Mouse (Mus musculus): Measurements from ENCODE around the gene Enkd1. TPM values are rescaled to one million over a fixed set of nuclear protein-coding genes. Genes with fewer than 3 reads are reported as not detected.

Gene Enkd1
- polyA plus RNA-seq, 1 experiment, result 19.9 TPM

DNA sequence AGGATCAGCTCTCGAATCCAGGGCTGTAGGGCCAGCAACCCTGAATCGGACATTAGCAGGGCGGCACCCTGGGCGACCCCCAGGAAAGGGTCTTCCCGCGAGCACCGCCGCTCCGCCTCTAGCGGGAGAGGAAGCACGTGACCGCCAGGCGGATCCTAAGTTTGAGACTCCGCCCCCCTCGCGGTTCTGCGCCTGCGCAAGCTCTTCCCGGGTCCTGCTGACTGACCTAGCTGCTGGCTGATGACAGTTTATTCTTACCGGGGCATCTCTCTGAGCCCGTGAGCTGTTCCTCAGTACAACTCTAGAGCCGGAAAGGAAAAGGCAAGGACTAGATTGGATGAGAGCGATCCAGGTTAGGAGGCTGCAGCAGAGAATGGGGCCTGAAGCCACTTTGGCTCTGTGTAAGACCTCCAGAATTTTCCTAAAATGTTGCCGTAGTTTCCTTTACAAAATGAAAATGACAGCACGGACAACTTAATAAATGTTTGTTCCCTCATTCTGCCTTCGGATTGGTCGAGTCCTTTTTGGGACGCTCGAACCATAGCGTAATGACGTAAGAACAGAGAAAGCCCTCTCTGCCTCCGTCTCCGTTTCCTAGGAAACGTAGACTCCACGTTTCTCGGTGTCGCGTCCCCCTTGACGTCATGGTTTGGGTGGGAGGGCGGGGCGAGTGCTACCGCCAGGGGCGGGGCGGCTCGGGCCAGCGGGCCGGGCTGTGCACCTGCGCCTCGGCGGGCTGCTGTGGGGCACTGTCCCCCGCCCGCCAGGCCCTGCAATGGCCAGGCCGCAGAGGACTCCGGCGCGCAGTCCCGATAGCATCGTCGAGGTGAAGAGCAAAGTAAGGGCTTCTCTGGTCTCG, 6.8 kb downstream of the Enkd1 start, which contains the start of the genes Acd and Pard6a:
TSS of gene Acd (minus strand) at position 137 of the 859 bp plus-strand sequence.
TSS of gene Pard6a (plus strand) at position 183 of the 859 bp plus-strand sequence.
- TF ChIP-seq POLR2A (IDR thresholded peaks at IDR 0.05; ENCODE audit: borderline replicate concordance, extremely low read depth, insufficient read depth, insufficient read length, poor library complexity, severe bottlenecking), result peak; percentile 75; the same call in 1 of the 2 replicates
- TF ChIP-seq CTCF (IDR thresholded peaks at IDR 0.05; ENCODE audit: borderline replicate concordance, extremely low read depth, insufficient read depth, insufficient read length), result no peak
- peak; percentile 98 for DNase-seq (ENCODE audit: low read depth)

DNA sequence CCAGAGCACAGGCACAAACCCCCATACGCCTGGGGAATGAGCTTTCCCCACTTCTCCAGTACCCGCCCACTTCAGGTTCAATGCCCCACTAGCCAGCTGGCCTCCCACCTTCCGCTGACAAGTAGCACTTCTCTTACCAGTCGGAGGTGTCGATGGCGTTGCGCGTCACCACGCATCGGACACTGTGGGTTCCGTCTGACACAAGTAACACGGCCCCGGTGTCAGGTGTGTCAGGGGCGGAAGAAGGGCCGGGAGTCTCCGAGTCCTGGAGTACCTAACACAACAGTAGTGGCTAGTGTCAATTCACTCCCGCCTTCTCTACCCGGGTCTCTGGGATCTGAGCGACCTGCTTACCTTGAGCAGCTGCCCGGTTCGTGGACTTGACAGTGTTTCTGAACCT, 7.4 kb downstream of the Enkd1 start:
- no peak for TF ChIP-seq CTCF (IDR thresholded peaks at IDR 0.05; ENCODE audit: borderline replicate concordance, extremely low read depth, insufficient read depth, insufficient read length)
- no peak for TF ChIP-seq POLR2A (IDR thresholded peaks at IDR 0.05; ENCODE audit: borderline replicate concordance, extremely low read depth, insufficient read depth, insufficient read length, poor library complexity, severe bottlenecking)
- no peak for DNase-seq (ENCODE audit: low read depth)

DNA sequence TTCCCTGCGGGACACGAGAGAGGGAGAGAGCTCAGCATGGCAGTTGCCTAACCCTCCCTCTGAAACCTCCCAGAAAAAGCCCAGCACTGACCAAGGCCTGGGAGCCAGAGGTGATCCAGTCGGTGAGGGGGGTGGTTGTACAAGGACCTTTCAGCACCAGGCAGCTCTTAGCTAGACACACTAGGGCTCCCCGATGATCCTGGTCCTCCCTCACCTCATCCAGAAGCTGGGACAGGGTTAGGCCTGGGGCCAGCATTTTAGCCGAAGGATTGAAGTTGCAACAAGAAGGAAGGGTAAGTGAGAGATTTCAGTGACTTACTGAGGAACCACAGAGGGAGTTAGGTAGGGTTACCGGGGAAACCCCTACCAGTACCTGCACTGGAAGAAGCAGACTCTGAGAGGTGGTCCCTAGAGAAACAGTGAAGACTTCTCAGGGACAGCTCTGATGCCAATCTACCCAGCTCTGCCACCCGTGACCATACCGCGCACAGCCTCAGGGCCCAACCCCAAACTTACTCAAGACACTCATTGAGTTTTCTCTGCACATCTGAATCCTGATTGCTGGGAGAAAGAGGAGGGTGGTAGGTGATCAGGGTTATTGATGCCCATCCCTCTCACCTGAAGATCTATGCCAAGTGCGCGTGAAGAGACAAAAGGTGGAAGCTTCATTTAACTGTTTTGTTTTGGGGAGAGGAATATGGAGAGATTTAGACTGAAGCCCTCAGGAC, 8.4 kb downstream of the Enkd1 start:
- no peak for TF ChIP-seq CTCF (IDR thresholded peaks at IDR 0.05; ENCODE audit: borderline replicate concordance, extremely low read depth, insufficient read depth, insufficient read length)
- no peak for TF ChIP-seq POLR2A (IDR thresholded peaks at IDR 0.05; ENCODE audit: borderline replicate concordance, extremely low read depth, insufficient read depth, insufficient read length, poor library complexity, severe bottlenecking)
- DNase-seq (ENCODE audit: low read depth), result no peak

DNA sequence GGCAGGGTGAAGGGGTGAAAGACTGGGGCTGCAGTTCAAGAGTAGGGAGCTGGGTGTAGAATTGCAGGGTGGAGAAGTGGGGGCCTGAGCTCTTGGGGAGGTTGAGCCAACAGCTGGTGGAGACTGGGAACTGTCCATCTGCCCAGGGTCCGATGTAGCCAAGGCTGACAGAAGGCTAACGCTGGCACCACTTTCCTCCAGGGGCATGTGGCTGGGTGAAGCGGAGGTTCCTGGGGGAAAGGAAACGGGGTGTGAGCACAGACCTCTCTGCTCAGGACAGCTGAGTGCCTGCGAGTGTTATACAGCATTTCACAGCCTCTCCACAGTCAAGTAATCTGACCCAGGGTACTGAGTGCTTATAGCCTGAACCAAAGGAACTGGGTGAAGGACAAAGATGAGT, 9.3 kb downstream of the Enkd1 start:
- no peak for DNase-seq (ENCODE audit: low read depth)
- TF ChIP-seq CTCF (IDR thresholded peaks at IDR 0.05; ENCODE audit: borderline replicate concordance, extremely low read depth, insufficient read depth, insufficient read length), result no peak
- no peak for TF ChIP-seq POLR2A (IDR thresholded peaks at IDR 0.05; ENCODE audit: borderline replicate concordance, extremely low read depth, insufficient read depth, insufficient read length, poor library complexity, severe bottlenecking)

- no peak for DNase-seq (ENCODE audit: low read depth)
- no peak for TF ChIP-seq CTCF (IDR thresholded peaks at IDR 0.05; ENCODE audit: borderline replicate concordance, extremely low read depth, insufficient read depth, insufficient read length)
- no peak for TF ChIP-seq POLR2A (IDR thresholded peaks at IDR 0.05; ENCODE audit: borderline replicate concordance, extremely low read depth, insufficient read depth, insufficient read length, poor library complexity, severe bottlenecking)
Observed at GRCm38 (mm10) chr8:105697196-105697780, 10.7 kb downstream of the Enkd1 start.

DNA sequence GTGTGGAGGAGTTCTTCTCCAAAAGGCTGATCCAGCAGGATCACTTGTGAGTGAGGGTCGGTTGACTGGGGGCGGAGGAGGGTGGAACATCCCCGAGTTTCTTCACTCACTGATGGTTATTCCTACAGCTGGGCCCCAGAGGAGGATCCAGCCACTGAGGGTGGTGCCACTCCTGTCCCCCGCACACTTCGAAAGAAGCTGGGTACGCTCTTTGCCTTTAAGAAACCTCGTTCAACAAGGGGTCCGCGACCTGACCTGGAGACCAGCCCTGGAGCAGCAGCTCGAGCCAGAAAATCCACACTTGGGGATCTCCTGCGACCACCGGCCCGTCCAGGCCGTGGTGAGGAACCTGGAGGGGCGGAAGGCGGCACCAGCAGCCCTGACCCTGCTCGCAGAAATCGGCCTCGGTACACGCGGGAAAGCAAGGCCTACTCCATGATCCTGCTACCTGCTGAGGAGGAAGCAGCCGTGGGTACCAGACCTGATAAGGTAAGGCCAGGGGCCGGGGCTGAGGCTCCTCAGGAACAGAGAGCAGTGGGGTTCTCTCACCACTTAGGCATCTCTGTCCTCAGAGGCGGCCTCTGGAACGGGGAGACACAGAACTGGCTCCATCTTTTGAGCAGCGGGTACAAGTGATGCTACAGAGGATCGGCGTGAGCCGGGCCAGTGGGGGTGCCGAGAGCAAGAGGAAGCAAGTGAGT, 12.8 kb downstream of the Enkd1 start:
- TF ChIP-seq CTCF (IDR thresholded peaks at IDR 0.05; ENCODE audit: borderline replicate concordance, extremely low read depth, insufficient read depth, insufficient read length) (no peak), POLR2A (IDR thresholded peaks at IDR 0.05; ENCODE audit: borderline replicate concordance, extremely low read depth, insufficient read depth, insufficient read length, poor library complexity, severe bottlenecking) (no peak)
- DNase-seq (ENCODE audit: low read depth), result no peak

- TF ChIP-seq CTCF (IDR thresholded peaks at IDR 0.05; ENCODE audit: borderline replicate concordance, extremely low read depth, insufficient read depth, insufficient read length) (peak; percentile 27; the same call in 1 of the 2 replicates), POLR2A (IDR thresholded peaks at IDR 0.05; ENCODE audit: borderline replicate concordance, extremely low read depth, insufficient read depth, insufficient read length, poor library complexity, severe bottlenecking) (no peak)
- DNase-seq (ENCODE audit: low read depth), result peak; percentile 48
Observed at GRCm38 (mm10) chr8:105694051-105694799, 13.8 kb downstream of the Enkd1 start.

- no peak for TF ChIP-seq CTCF (IDR thresholded peaks at IDR 0.05; ENCODE audit: borderline replicate concordance, extremely low read depth, insufficient read depth, insufficient read length)
- no peak for TF ChIP-seq POLR2A (IDR thresholded peaks at IDR 0.05; ENCODE audit: borderline replicate concordance, extremely low read depth, insufficient read depth, insufficient read length, poor library complexity, severe bottlenecking)
- peak; percentile 84 for DNase-seq (ENCODE audit: low read depth)
Observed at GRCm38 (mm10) chr8:105693648-105694047, 14.4 kb downstream of the Enkd1 start.

- no peak for TF ChIP-seq CTCF (IDR thresholded peaks at IDR 0.05; ENCODE audit: borderline replicate concordance, extremely low read depth, insufficient read depth, insufficient read length)
- DNase-seq (ENCODE audit: low read depth), result no peak
Observed at GRCm38 (mm10) chr8:105692449-105693182, 15.4 kb downstream of the Enkd1 start.

- no peak for DNase-seq (ENCODE audit: low read depth)
- TF ChIP-seq POLR2A (IDR thresholded peaks at IDR 0.05; ENCODE audit: borderline replicate concordance, extremely low read depth, insufficient read depth, insufficient read length, poor library complexity, severe bottlenecking) (no peak), CTCF (IDR thresholded peaks at IDR 0.05; ENCODE audit: borderline replicate concordance, extremely low read depth, insufficient read depth, insufficient read length) (no peak)
Observed at GRCm38 (mm10) chr8:105690978-105691377, 17.0 kb downstream of the Enkd1 start.

Data from brain, embryonic 14.5 days (tissue).